Mouse (Mus musculus): ENCODE measurements at regions not wholly inside any gene's neighbourhood (a gene's known extent, or its start where the extent isn't known, plus 50 kb on each side); places are given as distances from the start of the nearest gene placed in this dataset.

DNA sequence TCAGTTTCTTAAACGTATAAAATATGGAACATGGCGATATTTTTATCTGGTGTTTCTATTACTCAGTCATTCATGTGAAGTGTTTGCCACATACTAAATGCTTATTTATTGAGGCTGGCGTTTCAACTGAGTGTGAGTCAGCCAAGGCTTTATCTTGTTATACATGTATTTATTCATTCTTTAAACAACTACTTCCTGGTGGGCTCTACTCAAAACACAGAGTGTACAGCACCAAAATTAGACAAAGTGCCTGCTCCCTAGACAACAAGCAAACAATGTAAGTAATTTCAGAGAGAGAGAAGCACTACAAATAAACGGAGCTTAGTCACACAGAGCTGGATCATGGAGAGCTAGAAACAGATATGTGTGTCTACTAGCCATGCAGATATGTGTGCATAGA is 159.5 kb downstream of the Car8 start:
- no peak for TF ChIP-seq POLR2A (IDR thresholded peaks at IDR 0.05; ENCODE audit: low read depth, low read length)
- no peak for TF ChIP-seq CTCF (IDR thresholded peaks at IDR 0.05; ENCODE audit: borderline replicate concordance, insufficient read depth, low read length)
